Mouse (Mus musculus) heart, adult 2 months (tissue): ENCODE data around the gene Crlf1. TPM values are rescaled to one million over a fixed set of nuclear protein-coding genes. Genes with fewer than 3 reads are reported as not detected.

Experiments used
- DNase-seq, 2 experiments: peaks; one replicate each; pipeline ENCODE4 v3.0.0; 2021
- H3K27ac ChIP-seq: fragments of 200-600 bp; 2 replicates; pipeline ENCODE4 v1.8.1; 2022
- H3K27me3 ChIP-seq: fragments of 200-500 bp; 2 replicates; pipeline ENCODE4 v1.6.1; 2012; ENCODE audit warnings: mild to moderate bottlenecking, low read length, inconsistent platforms, mixed read lengths; ENCODE audit not compliant: control insufficient read depth, insufficient read depth
- H3K36me3 ChIP-seq: fragments of 200-500 bp; 2 replicates; pipeline ENCODE4 v1.6.1; 2012; ENCODE audit warnings: low read length, inconsistent platforms; ENCODE audit not compliant: control insufficient read depth, insufficient read depth
- H3K4me1 ChIP-seq: fragments of 200-500 bp; 2 replicates; pipeline ENCODE4 v1.6.1; 2011; ENCODE audit warnings: low read length; ENCODE audit not compliant: control insufficient read depth, insufficient read depth
- H3K4me3 ChIP-seq: fragments of 200-600 bp; 2 replicates; pipeline ENCODE4 v1.8.1; 2022
- H3K79me2 ChIP-seq: fragments of 200-500 bp; replicated peaks from 2 replicates; pipeline ENCODE4 v1.6.1; 2012; ENCODE audit warnings: mild to moderate bottlenecking, inconsistent platforms, low read length, moderate library complexity, mixed read lengths; ENCODE audit not compliant: control insufficient read depth, insufficient read depth
- H3K9ac ChIP-seq: fragments of 200-500 bp; 2 replicates; pipeline ENCODE4 v1.6.1; 2012; ENCODE audit warnings: low read depth, mild to moderate bottlenecking, control low read depth, inconsistent platforms, low read length, mixed read lengths
- CTCF ChIP-seq: fragments of 200-600 bp; IDR thresholded peaks from 2 replicates; pipeline ENCODE4 v1.8.1; 2022; ENCODE audit warnings: antibody characterized with exemption, mild to moderate bottlenecking, moderate library complexity
- EP300 ChIP-seq: fragments of 200-500 bp; IDR thresholded peaks from 2 replicates; pipeline ENCODE4 v1.6.1; 2011; ENCODE audit warnings: low read depth, low read length, control low read depth; ENCODE audit not compliant: insufficient read depth
- POLR2A ChIP-seq: fragments of 200-500 bp; IDR thresholded peaks from 2 replicates; pipeline ENCODE4 v1.6.1; 2011; ENCODE audit warnings: mild to moderate bottlenecking, low read depth, low read length, control low read depth; ENCODE audit not compliant: insufficient read depth
- WGBS: fragments of 180-500 bp; shearing (Covaris S2); methylation state at CpG from one replicate; pipeline ENCODE4 v1.1.7; 2018; 5-methylcytosine and 5-hydroxymethylcytosine counted together
- intact Hi-C: fragments of 180-260 bp; cut with DNase I; formaldehyde crosslinking; loops from one replicate; pipeline ENCODE4 v1.15.1; 2025
- polyA plus RNA-seq: library from polyadenylated mRNA; depleted of rRNA; stranded (reverse); fragments of >200 nt; gene quantifications from 2 replicates; pipeline ENCODE4 v1.2.3, GENCODE M21; 2012
- total RNA-seq, 2 experiments: library from RNA; stranded (reverse); gene quantifications; 2 replicates each; pipeline ENCODE4 v1.2.3; 2021

Crlf1 gene
- total and polyA plus RNA-seq, 3 experiments: 0.68 to 2.3 (median 0.89) TPM

- TF ChIP-seq EP300 (no peak), POLR2A (no peak), CTCF (no peak)
- no peak overlapping the region for H3K4me3 ChIP-seq
- H3K27ac ChIP-seq: no peak overlapping the region
- intact Hi-C loops: no loop called here
- WGBS: 88% methylated on average over 3 of the region's 3 CpGs
- no peak overlapping the region for H3K9ac ChIP-seq
- no peaks in the 10 kb centered on the region for H3K27me3 ChIP-seq
- H3K4me1 ChIP-seq: peaks cover 3% of the 10 kb centered on the region
- peaks cover 3% of the 10 kb centered on the region; the same call in 1 of the 2 replicates for H3K79me2 ChIP-seq
- no peak for DNase-seq
- no peaks in the 10 kb centered on the region for H3K36me3 ChIP-seq
These were observed 42.3 kb downstream of the Crlf1 start for GRCm38 (mm10) chr8:70535221-70535620.

GRCm38 (mm10) chr8:70535701-70536100 lies 42.7 kb downstream of the Crlf1 start:
- no peak for DNase-seq
- TF ChIP-seq POLR2A: no peak
- no peak for TF ChIP-seq EP300
- TF ChIP-seq CTCF: no peak
- 84% methylated on average over 2 of the region's 2 CpGs for WGBS

DNA sequence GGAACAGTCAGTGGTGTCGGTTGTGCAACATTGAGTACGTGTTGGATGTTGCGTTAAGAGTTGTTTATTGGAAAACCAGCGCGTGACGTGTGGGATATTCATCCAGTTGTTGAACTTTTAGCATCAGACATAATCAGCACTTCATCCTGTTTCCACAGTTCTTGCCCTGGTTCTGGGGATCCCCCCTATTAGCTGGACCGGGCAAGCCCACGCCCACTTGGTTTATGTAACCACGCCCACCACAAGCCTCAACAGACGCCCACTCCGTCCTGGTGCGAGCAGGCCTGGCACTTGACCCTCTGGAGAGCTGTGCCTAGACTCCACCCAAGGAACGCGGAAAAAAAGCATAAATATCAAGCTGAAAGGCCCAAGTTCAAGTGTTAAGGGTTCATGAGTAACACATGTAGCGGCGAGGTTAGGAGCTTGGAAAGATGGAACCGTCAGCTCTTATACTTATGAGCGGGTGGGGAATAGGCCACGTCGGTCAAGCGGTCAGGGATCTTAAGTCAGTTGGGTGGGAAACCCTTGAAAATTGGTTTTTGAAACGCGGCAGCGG lies 45.1 kb downstream of the Crlf1 start:
- H3K27me3 ChIP-seq: no peaks in the 10 kb centered on the region
- H3K36me3 ChIP-seq: no peaks in the 10 kb centered on the region; the same call in 1 of the 2 replicates
- DNase-seq: peak; percentile 71 to 83
- intact Hi-C loops: no loop called here
- peak overlapping the region; percentile 93 for H3K27ac ChIP-seq
- peak overlapping the region; percentile 51 for H3K9ac ChIP-seq
- H3K4me3 ChIP-seq: peak overlapping the region; percentile 85
- 8% methylated on average over 24 of the region's 24 CpGs for WGBS
- TF ChIP-seq POLR2A (peak; percentile 54), CTCF (no peak)
- H3K79me2 ChIP-seq: peaks cover 3% of the 10 kb centered on the region
- H3K4me1 ChIP-seq: peaks cover 14% of the 10 kb centered on the region

More at GRCm38 (mm10) chr8:70535701-70536100, 42.7 kb downstream of the Crlf1 start:
- H3K9ac ChIP-seq: no peak overlapping the region
- H3K4me3 ChIP-seq: no peak overlapping the region
- peaks cover 3% of the 10 kb centered on the region; the same call in 1 of the 2 replicates for H3K79me2 ChIP-seq
- peaks cover 6% of the 10 kb centered on the region for H3K4me1 ChIP-seq
- H3K36me3 ChIP-seq: no peaks in the 10 kb centered on the region; the same call in 1 of the 2 replicates
- H3K27ac ChIP-seq: no peak overlapping the region
- no peaks in the 10 kb centered on the region for H3K27me3 ChIP-seq
- intact Hi-C loops: no loop called here

- H3K79me2 ChIP-seq: peaks cover 3% of the 10 kb centered on the region
- under 1% methylated on average over 32 of the region's 32 CpGs for WGBS
- peak overlapping the region; percentile 53 for H3K9ac ChIP-seq
- no peaks in the 10 kb centered on the region for H3K27me3 ChIP-seq
- peak; percentile 98 for DNase-seq
- H3K36me3 ChIP-seq: no peaks in the 10 kb centered on the region; the same call in 1 of the 2 replicates
- intact Hi-C loops: no loop called here
- TF ChIP-seq POLR2A: no peak; the same call in 1 of the 2 replicates
- TF ChIP-seq EP300: no peak
- no peak for TF ChIP-seq CTCF
- H3K27ac ChIP-seq: peak overlapping the region; percentile 93
- H3K4me1 ChIP-seq: peaks cover 17% of the 10 kb centered on the region
- peak overlapping the region; percentile 85 for H3K4me3 ChIP-seq
These were observed 45.7 kb downstream of the Crlf1 start for GRCm38 (mm10) chr8:70538633-70539076.

DNA sequence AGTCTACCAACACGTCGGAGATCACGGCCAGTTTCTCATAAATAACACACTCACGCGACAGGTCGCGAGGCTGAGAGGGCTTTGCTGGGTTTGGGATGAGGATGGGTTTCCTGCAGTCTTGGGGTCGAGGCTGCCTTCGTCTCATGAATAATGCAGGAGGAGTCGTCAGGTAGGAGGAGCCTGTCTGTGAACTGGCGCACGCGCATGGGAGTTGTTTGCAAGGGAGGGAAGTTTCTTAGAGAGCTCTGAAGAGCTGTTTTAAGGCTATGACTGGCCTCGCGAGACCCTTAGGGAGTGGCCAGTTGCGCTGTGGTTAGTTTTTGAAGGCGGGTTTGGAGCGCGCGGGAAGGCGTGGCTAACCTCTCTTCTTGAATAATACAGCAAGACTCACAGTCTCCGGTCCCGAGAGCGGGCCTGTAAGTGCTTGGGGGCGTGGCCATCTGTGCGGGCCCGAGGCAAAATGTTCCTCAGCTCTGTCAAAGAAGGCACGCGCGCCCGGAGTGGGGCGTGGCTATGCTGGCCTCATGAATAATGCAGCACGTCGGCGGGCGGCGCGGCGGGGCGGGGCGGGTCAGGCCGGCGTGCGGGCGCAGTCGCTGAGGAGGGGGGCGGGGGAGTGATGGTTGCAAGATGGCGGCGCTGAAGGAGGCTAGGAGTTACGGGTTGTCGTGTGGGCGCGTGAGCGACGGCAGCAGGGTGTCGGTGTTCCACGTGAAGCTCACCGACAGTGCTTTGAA lies 46.3 kb downstream of the Crlf1 start, which contains the start of gene Ell:
Gene Ell (plus strand): TSS at position 381 of the 737 bp plus-strand sequence.
- Histone ChIP-seq H3K36me3 (no peaks in the 10 kb centered on the region; the same call in 1 of the 2 replicates), H3K27me3 (no peaks in the 10 kb centered on the region), H3K27ac (peak within 1 kb of the TSS; percentile 93), H3K4me1 (peaks cover 23% of the 10 kb centered on the region), H3K9ac (peak within 1 kb of the TSS; percentile 83), H3K79me2 (peaks cover 3% of the 10 kb centered on the region), H3K4me3 (peak within 1 kb of the TSS; percentile 85)
- TF ChIP-seq EP300 (peak; percentile 75; the same call in 1 of the 2 replicates), CTCF (no peak), POLR2A (peak; percentile 84)
- peak; percentile 99 for DNase-seq
- intact Hi-C loops: no loop called here
- 1% methylated on average over 58 of the region's 58 CpGs for WGBS

DNA sequence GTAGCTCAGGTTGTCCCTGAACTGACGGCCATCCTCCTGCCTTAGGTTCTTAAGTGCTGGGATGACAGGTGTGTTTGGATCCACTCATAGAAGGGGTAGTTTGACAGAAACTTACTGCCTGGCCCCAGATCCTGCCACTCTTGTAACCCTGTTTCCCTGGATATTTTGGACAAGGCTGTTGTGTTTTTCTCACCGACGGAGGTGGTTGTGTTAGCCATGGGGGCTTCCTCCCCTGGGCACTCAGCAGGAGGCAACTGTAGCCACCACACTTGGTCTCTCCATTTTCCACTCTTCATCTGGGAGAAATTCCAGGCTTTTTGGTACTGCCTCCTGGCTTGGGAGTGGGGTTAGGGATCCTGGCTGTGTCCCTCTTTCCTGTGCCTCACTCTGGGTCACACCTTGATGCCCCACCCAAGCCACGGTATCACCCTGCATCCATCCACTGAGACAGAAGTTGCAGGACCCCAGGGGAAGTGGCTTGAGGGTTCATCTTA lies 47.1 kb downstream of the Crlf1 start:
- Histone ChIP-seq H3K79me2 (peaks cover 3% of the 10 kb centered on the region), H3K9ac (peak overlapping the region; percentile 83), H3K4me3 (peak overlapping the region; percentile 85), H3K27me3 (no peaks in the 10 kb centered on the region), H3K36me3 (no peaks in the 10 kb centered on the region; the same call in 1 of the 2 replicates), H3K27ac (peak overlapping the region; percentile 93), H3K4me1 (peaks cover 29% of the 10 kb centered on the region)
- under 1% methylated on average over 4 of the region's 4 CpGs for WGBS
- intact Hi-C loops: loop anchor here (10.0 kb wide), 1 partner anchor 55 kb away; the partner anchor contains the start of gene Isyna1
- DNase-seq: peak in 1 of 2 experiments; percentile 42
- TF ChIP-seq CTCF (no peak), EP300 (no peak), POLR2A (no peak)
